In genomic region chr10:80016511-80016910, GRCm38 (mm10) we compare ENCODE assay signal across 9 mouse cellular contexts. TPM values are rescaled to one million over a fixed set of nuclear protein-coding genes. Genes with fewer than 3 reads are reported as not detected.
DNase-seq lines count a peak whose midpoint lies in the region; ATAC-seq and TF ChIP-seq lines count a peak whose summit lies in the region.
"Had no signal": no experiment of that assay in that cellular context is flagged by ENCODE, and none has a peak within 500 bp of the region (broad histone marks: within the 10 kb centered on the region; RNA-seq: fewer than 3 reads in every experiment).

Arhgap45 (plus strand) TSS chr10:80016653.

- TF ChIP-seq POLR2A in heart, adult 2 months (IDR thresholded peaks at IDR 0.05; ENCODE audit: insufficient read depth, low read depth, low read length): peak; percentile 40; the same call in 1 of the 2 replicates
- TF ChIP-seq POLR2A in lung, adult 2 months (IDR thresholded peaks at IDR 0.05; ENCODE audit: borderline replicate concordance, extremely low read depth, low read depth, low read length): peak; percentile 42; the same call in 1 of the 2 replicates

- no peaks in the 10 kb centered on the region for H3K27me3 ChIP-seq in heart, adult 2 months (ENCODE audit: control insufficient read depth, insufficient read depth, low read length)
- H3K27me3 ChIP-seq: Patski had no signal

- H3K4me1 ChIP-seq in heart, adult 2 months (ENCODE audit: control insufficient read depth, insufficient read depth, low read length): no peaks in the 10 kb centered on the region; the same call in 1 of the 2 replicates
- H3K4me1 ChIP-seq in lung, adult 2 months (ENCODE audit: control insufficient read depth, insufficient read depth, low read length): peaks cover 17% of the 10 kb centered on the region

- 58% methylated on average over 11 of the region's 11 CpGs for WGBS in heart, adult 2 months
- 63% methylated on average over 11 of the region's 11 CpGs for WGBS in lung, adult 2 months

- no peak within 1 kb of the TSS for H3K4me3 ChIP-seq in heart, adult 2 months
- peak within 1 kb of the TSS; percentile 60 for H3K4me3 ChIP-seq in lung, adult 2 months (replicated peaks; ENCODE audit: extremely low read depth, low read depth, low read length)

- intact Hi-C loops in heart, adult 2 months (cut with DNase I): no loop called here

- 0 out of 2 replicates have a peak within 1 kb of the TSS, but pooled peaks have one; percentile 4 for H3K9ac ChIP-seq in heart, adult 2 months (ENCODE audit: low read depth, low read length)

- peak within 1 kb of the TSS; percentile 36 for H3K27ac ChIP-seq in heart, adult 2 months

- no peak for TF ChIP-seq EP300 in heart, adult 2 months (IDR thresholded peaks at IDR 0.05; ENCODE audit: insufficient read depth, low read depth, low read length)

- no peaks in the 10 kb centered on the region for H3K79me2 ChIP-seq in heart, adult 2 months (replicated peaks; ENCODE audit: control insufficient read depth, insufficient read depth, low read length)

- TF ChIP-seq CTCF in heart, adult 2 months (IDR thresholded peaks at IDR 0.05): no peak
- TF ChIP-seq CTCF in lung, adult 2 months (IDR thresholded peaks at IDR 0.05; ENCODE audit: insufficient read depth, low read length): no peak

- H3K36me3 ChIP-seq in heart, adult 2 months (ENCODE audit: control insufficient read depth, insufficient read depth, low read length): no peaks in the 10 kb centered on the region

- DNase-seq in heart, adult 2 months: peak in 1 of 2 experiments; percentile 79
- no peak for DNase-seq in heart, adult 8-10 months (ENCODE audit: low spot score)
- peak; percentile 56 for DNase-seq in lung, adult 2 months
- DNase-seq in spleen, postnatal 4 days (ENCODE audit: low spot score in 2 of 2): peak; percentile 82 to 87
- DNase-seq in kidney, postnatal 36 days: no peak
- no peak for DNase-seq in MN1 (ENCODE audit: low spot score)

- peak; percentile 35 for ATAC-seq in erythroid progenitor cell, adult 5-6 weeks (replicated peaks; ENCODE audit: low FRiP score, poor library complexity, severe bottlenecking)
- no peak for ATAC-seq in cerebellum, adult (ENCODE audit: insufficient number of reproducible peaks, low FRiP score, low TSS enrichment)
- ATAC-seq: Patski had no signal

RNA-seq across cellular contexts. Expression of gene Arhgap45, which starts in this region (rescaled TPM):
- 1 to 10 TPM; 3.5 to 5.1 TPM for total RNA-seq in heart, adult 2 months (2021)
- 8.9 and 16.6 TPM in 2 replicates for polyA plus RNA-seq in heart, adult 2 months (2012; rRNA removed)
- total RNA-seq in heart, adult 8-10 months (2022): 1 to 10 TPM; 2.9 to 5.1 (median 3.4) TPM
- total RNA-seq in erythroid progenitor cell, adult 5-6 weeks (2015; ENCODE audit: low replicate concordance): 23.4 and 23.9 TPM in 2 replicates
- total RNA-seq in erythroid progenitor cell, adult 5-6 weeks (2017; ENCODE audit: low replicate concordance): 16.0 and 28.8 TPM in 2 replicates
- 102 and 103 TPM in 2 replicates for polyA plus RNA-seq in lung, adult 2 months (2012; rRNA removed)

Comparison
In these comparisons a context has a peak if more than half of its experiments do, and no peak if none do; other contexts are left out.
1. DNase-seq: peak in lung, adult 2 months (single experiment) and spleen, postnatal 4 days (2 of 2); none in heart, adult 8-10 months (single experiment), kidney, postnatal 36 days (0 of 2) and MN1 (single experiment).